Mouse (Mus musculus): ENCODE results near the gene Sox12.
"Not testable (repeated sequence)": the region's sequence is repeated elsewhere in the genome, so short reads cannot be mapped to it uniquely, and the experiment has no call there.

Sox12 gene

DNA sequence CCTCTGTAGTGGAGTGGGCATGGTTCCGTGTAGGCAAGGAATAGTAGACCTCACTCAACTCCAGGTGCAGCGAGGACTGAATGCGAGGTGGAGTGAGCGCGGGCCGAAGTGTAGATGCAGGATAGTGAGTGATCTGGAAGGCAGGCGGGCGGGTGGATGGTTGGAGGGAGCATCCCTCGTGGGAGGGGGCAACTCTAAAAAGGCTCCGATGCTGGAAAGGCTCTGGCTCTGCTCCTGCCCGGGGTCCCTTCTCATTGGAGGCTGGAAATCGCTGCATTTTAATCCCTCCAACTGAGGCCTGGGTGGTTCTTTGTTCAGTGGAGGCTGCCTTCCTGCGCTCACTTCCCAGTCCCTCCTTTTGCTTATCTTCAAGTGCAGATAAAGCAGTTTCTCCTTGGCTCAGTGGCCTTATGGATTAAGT lies 1.3 kb upstream of the Sox12 start:
- no peak for DNase-seq (ENCODE audit: low spot score)

DNA sequence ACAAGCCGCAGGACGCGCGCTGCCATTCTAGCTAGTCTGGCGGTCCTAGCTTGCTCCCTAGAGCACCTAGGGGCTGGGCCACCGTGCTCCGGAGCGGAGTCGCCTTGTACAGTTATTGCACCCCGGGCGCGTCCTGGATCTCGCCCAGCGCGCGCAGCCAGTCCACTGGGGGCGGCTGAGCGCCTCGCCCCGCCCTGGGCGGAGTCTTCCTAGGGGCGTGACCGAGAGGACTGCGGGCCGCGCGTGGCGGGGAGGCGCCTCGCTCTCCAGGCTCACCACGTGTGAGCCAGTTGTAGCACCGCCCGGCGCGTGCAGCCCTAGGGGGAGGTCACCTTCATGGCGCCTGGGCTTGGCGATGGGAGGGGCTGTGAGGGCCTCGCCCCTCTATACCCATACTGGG lies 828 bp upstream of the Sox12 start:
- DNase-seq (ENCODE audit: low spot score): peak; percentile 98

- DNase-seq (ENCODE audit: low spot score): peak; percentile 87
Observed at GRCm38 (mm10) chr2:152397004-152397589, 766 bp downstream of the Sox12 start.

- peak; percentile 94 for DNase-seq (ENCODE audit: low spot score)
Observed at GRCm38 (mm10) chr2:152396110-152397003, 1.5 kb downstream of the Sox12 start.

DNA sequence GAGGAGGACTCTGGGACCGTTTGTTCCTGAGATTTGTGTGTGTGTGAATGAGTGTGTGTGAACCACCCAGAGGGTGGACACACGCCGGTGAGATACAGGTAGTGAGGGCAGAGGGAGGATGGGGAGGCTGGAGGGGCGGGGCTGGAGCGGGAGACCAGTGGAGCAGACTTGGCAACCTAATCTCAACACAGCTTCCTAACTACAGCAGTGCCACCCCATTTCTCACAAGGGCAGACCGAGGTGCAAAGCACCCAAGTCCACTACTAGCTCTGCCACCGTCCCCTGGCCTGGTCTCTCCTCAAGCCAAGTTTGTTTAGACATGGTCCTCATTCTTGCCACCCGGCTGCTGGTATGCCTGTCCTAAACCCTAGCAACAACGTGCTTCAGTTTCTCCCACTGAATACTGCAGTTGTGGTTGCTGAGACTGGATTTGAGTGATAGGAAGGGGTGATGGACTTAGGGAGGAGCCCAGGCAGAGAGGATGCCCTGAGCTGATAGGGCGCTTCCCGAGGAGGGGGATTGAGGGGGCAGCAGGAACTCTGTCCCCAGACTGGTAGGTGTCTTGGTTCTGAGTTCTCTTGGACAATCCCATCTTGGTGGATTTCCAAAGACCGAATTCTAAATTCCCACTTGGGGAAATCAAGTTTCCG lies 2.5 kb downstream of the Sox12 start:
- DNase-seq (ENCODE audit: low spot score): peak; percentile 69

- no peak for DNase-seq (ENCODE audit: low spot score)
Observed at GRCm38 (mm10) chr2:152393225-152394017, 4.4 kb downstream of the Sox12 start.

DNA sequence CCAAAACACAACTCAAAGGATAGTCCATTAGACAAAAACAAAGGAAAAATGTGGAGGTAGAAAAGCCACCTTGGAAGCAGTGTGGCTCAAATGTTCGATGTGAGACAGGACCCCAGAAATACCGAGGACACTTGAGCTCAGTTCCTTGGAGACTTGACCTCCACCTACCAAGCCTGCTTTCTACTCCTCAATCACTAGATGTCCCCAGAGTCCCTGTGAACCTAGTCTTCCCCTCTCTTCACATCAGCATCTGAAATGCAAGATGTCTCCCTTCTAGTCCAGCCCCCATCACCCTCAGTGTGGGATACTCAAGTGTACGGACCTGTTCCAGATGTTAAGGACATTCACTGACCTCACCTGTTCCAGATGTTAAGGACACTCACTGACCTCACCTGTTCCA lies 5.1 kb downstream of the Sox12 start:
- no peak for DNase-seq (ENCODE audit: low spot score)

- DNase-seq (ENCODE audit: low spot score): no peak
Observed at GRCm38 (mm10) chr2:152384191-152384590, 13.7 kb downstream of the Sox12 start.

GRCm38 (mm10) chr2:152376345-152376741 lies 21.5 kb downstream of the Sox12 start, which contains the start of gene Nrsn2:
TSS of gene Nrsn2 (minus strand) at chr2:152376638.
- DNase-seq (ENCODE audit: low spot score): no peak

DNA sequence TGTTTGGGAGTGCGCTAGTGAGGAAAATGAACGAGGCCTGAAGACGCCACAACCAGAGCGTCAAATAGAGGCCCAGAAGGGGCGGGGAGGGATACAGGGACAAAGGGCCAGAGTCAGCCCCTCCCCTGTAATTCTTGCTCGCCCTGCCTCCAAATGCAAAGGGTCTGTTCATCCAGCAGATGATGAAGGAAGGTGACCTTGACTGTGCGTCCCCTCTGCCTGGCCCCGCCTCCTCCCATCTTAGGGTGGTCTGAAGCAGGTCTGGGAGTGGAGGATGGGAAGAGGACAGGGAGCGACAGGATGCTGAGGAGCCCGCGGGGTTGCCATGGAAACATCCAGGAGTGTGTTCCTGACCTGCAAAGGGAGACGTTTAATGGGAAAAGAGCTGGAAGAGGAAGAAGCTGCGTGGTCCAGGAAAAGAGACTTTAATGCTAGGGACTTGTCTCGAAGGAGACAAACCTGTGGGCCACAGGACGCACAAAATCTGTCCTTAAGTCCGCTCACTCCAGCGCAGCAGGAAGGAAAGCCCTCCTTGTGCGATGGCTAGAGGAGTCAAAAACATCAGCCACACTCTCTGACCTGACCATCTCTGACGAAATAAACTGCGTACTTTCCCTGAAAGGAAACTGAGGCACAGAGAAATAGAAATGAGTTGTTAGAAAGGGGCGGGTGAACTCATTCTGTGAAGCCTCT lies 22.1 kb downstream of the Sox12 start:
- no peak for DNase-seq (ENCODE audit: low spot score)

GRCm38 (mm10) chr2:152373547-152373946 lies 24.3 kb downstream of the Sox12 start:
- no peak for DNase-seq (ENCODE audit: low spot score)

DNA sequence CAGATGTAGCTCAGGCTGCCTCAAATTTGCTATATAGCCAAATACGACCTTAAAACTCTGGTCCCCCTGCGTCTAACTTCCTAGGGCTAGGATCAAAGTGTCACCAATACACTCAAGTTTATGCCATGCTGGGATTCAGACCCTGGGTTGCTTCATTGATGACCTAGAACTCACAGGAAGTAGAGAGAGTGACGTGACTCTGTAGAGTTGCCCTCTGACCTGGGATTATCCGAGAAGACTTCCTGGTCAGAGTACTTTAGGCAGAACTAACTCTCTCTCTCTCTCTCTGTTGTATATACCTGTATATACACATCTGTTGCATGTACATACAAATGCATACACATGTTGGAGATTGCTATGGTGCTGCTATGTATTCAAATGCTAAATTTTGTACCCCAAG lies 25.2 kb downstream of the Sox12 start:
- DNase-seq (ENCODE audit: low spot score): no peak

- DNase-seq (ENCODE audit: low spot score): no peak
Observed at GRCm38 (mm10) chr2:152372104-152372503, 25.8 kb downstream of the Sox12 start.

GRCm38 (mm10) chr2:152368532-152369140 lies 29.2 kb downstream of the Sox12 start:
- DNase-seq (ENCODE audit: low spot score): peak; percentile 74

DNA sequence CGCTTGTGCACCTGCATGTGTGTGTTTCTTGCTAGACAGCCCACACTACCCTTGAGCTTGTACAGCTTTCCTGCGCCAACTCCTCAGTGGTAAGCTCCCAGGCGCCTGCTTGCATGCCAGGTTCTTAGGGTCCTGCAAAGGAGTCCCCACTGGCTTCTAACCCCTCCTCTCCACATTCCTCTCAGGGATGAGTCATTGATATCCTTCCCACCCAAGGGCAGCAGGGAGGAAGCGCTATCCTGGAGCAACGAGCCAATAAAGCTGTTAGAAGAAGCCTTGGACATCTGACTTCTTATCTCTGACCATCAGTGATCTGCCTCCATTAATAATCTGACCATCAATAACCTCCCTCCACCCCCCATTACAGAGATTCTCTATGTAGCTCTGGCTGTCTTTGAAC lies 29.9 kb downstream of the Sox12 start:
- no peak for DNase-seq (ENCODE audit: low spot score)

DNA sequence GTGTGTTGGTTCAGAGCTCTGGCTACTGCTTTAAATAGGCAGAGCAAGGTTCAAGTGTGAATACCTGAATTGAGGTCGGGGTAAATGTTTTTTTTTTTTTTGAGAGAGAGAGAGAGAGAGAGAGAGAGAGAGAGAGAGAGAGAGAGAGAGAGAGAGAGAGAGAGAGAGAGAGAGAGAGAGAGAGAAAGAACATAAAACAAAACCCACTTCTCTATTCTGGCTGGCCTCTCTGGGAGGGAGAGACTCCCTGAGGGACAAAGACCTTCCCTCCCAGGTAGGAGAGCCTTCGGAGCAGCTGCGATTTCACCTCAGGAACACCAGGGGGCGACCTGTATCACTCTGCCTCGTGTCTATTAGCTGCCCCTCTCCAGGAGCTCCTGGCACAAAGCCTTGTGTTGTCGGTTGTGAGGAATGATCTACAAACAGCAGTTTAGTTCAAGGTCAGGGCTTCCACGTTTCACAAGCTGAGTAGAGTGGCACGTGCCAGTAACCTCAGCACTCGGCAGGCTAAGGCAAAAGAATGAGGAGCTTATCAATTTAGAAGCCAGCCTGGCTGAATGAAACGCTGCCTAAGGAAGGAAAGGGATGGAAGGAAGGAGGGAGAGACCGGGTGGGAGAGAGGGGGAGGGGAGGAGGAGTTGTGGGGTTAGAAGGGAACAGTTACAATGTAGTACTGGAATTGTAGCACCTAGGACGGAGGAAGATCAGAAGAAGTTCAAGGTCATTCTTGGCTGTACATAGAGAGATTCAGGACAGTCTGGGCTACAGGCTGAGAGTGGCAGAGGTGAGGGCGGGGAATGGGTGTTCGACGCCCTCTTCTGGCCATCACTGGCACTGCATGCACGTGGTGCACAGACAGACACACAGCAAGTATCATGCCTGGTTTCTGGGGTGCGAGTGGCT lies 34.4 kb downstream of the Sox12 start:
- peak; percentile 89 for DNase-seq (ENCODE audit: low spot score)

- DNase-seq (ENCODE audit: low spot score): no peak
Observed at GRCm38 (mm10) chr2:152361193-152361592, 36.7 kb downstream of the Sox12 start.

GRCm38 (mm10) chr2:152360271-152360775 lies 37.5 kb downstream of the Sox12 start:
- no peak for DNase-seq (ENCODE audit: low spot score)

- no peak for DNase-seq (ENCODE audit: low spot score)
Observed at GRCm38 (mm10) chr2:152359616-152360015, 38.2 kb downstream of the Sox12 start.

GRCm38 (mm10) chr2:152358977-152359376 lies 38.9 kb downstream of the Sox12 start:
- DNase-seq (ENCODE audit: low spot score): not testable (repeated sequence)
